Mouse (Mus musculus) T-cell, adult 2 months (primary cell): ENCODE measurements around the gene Henmt1.
A peak's percentile ranks its signal among the peaks of the same experiment; 100 is the strongest.

Experiments used
- DNase-seq: peaks from one replicate; pipeline ENCODE4 v3.0.0; 2022; ENCODE audit warnings: low spot score

Gene Henmt1

DNA sequence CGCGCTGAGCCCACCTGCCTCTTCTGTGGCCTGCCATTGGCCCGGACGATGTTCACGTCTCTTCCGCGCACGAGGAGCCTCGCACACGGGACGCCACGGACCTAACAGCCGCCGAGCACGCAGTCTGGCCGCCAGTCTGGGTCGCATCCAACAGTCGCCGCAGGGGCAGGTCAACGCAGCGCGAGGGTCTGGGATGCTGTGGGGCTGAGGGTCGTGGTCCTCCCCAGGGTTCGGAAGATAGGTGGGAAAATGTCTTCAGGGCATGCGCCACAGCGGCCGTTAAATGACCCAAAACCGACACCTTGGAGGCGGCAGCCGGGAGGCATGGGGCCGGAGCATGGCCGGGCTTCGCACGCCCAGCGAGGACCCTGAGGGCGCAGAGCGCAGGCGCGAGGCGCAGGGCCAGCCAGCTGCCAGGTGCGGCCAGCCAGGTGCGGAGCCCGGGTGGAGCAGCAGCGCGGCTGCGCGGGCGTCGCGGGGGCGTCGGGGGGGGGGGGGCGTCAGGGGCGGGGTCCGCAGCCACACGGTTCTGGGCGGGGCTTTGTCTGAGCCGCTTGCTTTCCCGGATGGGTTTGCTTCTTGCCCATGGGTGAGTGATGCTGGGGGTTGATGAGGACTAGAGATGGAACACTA lies 444 bp downstream of the Henmt1 start, which contains the start of gene Gm9857:
TSS of gene Gm9857 (minus strand) at position 445 of the 633 bp plus-strand sequence.
- DNase-seq, result no peak

DNA sequence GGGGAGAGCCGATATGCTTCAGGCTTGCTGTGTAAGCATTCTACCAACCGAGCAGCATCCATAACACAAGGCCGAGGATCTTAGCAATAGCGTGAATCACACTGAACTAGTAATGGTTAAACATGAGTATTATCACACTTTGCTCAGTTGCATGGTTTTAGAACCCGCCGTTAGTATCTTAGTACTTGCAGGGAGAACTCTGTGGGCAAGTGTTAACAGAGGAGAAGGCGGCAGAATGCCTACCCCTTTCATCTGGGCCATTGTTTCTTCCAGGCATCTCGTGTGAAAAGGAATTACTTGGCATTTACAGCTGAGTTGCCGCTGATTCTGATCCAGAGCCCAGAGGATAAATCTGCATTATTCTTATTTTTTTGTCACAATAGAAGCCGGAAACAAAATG lies 1.3 kb downstream of the Henmt1 start:
- DNase-seq, result no peak

GRCm38 (mm10) chr3:108957976-108958375 lies 18.3 kb downstream of the Henmt1 start:
- DNase-seq, result no peak

- DNase-seq, result no peak
These were observed 20.1 kb downstream of the Henmt1 start for GRCm38 (mm10) chr3:108959680-108960295.

DNA sequence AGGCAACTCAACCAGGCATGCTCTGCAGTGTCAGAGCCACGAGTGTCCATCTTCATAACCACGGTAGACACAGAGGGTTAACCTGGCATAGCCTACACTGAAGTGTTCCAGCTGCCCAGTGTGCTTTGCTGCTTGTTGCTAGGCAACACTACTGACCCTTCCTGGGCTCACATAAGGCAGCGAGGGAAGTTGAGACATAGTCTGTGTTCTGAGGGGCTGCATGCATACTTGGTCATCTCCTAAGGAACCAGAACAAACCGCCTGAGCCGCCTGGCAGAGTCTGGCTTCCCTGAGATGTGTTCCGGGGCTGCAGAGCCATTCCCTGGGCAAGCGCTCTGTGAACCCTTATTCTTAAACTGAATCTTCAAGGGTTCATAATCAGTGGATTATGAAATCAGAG lies 21.6 kb downstream of the Henmt1 start:
- no peak for DNase-seq

DNA sequence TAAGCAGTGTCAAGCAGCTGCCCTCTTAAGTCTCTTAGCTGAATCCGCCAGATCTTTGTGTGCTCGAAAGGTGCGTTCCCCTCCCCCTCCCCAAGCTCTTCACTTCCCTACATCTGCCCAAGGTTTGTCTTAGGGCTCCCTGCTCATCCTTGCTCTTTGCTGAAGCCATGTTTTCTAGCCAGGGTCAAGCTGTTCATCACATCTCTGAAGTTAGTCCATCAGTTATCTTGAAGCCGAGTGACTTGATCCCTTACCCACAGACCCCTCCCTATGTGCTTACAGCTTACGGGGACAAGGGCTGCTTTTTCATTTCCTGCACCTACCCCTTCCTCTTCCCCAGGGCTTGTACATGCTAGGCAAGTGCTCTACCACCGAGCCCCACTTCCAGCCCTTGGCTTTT lies 22.0 kb downstream of the Henmt1 start:
- DNase-seq, result no peak

GRCm38 (mm10) chr3:108963278-108963677 lies 23.6 kb downstream of the Henmt1 start:
- no peak for DNase-seq

DNA sequence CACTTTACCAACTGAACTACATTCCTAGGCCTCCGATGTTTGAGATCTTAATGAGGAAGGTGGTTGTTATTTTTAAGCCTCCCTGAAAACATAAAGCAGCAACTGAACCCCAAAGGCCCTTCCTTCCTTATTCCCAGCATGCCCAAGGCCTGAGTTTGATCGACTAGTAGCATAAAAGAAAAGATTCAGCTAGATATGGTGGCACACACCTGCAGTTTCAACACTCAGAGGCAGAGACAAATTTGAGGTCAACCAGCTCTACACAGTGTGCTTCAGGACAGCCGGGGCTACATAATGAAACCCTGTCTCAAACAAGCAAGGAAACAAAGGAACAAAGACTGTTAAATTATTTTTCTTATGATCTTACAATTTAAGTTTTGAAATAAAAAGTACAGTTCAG lies 24.1 kb downstream of the Henmt1 start:
- no peak for DNase-seq

DNA sequence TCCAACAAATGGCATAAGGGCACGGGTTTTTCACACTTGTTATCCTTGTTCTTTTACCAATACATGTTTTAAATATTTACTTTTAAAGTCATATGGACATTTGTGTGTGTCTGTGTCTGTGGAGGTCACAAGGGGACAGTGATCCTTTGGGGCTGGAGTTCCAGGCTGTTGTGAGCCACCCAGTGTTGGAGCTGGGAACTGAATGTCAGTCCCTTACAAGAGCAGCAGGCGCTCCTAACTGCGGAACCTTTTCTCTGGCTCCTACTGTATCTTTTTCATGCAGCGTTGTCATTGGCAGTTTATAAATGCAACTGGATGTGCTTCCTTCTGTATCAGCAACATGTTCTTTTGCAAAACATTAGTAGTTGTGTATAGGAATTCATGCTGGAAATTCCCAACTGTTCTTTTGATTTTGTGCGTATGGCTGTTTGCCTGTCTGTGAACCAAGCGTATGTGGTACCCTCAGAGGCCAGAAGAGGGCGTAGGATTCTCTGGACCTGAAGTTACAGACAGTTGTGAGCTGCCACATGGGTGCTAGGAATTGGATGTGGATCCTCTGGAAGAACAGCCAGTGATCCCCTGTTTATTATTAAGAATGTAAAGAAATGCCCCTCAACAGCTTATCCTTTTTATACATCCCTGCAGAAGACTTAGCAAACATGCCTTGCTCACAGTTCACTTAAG lies 24.8 kb downstream of the Henmt1 start:
- DNase-seq, result no peak

- DNase-seq, result no peak
These were observed 26.4 kb downstream of the Henmt1 start for GRCm38 (mm10) chr3:108966051-108966450.

DNA sequence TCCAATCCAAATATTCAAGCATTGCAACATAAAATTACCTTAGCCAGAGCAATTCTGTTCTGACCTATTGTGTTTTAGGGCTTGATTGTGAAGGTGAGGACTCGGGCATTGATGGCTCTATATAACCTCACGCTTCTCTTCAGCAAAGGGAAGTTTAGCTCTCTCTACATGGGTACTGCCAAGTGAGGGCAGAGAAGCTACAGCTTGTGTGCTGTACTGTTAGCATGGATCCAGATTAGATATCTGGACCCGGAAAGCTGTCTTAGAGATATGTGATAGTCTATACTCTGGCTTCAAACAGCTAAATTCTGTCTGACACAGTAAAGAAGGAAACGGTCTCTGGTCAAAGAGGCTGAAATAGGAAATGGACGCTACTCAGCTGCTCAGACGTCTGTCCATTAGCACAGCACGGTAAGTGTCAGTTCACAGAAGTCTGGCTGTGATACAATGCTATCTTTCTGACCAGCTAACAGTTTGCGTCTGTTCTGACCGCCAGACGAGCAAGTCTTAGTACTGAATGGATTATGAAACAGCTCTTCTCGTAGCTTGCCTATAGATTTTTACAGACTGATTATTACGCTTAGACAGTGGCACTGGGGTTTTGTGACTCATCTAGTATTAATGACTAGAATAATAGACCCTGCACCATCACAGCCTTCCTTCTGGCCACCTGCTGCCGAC lies 34.4 kb downstream of the Henmt1 start:
- DNase-seq, result no peak

DNA sequence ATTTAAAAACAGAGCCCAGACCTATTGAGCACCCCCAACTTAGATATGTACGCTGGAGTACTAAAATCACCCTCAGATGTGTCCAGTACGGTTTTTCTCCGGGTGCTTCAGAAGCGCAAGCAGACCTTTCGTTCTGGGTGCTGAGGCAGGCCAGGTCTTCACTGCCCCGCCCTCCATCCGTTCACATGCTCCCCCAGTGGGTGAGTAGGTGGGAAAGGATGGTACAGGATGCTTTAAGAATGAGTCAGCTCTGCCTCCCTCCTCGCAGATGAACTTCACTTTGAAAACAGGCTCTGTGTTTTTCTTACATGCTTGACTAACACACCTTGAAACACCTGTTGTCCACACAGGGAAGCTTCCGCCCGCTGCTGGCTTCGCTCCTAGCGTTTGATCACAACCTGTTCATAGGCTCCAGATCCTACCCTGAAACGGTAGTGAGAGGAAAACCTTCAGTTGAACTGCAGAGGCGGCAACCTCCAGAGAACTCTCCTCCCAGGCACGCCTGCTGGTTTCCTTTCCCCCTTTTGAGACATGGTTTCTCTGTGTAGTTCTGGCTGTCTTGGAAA lies 35.3 kb downstream of the Henmt1 start:
- no peak for DNase-seq

DNA sequence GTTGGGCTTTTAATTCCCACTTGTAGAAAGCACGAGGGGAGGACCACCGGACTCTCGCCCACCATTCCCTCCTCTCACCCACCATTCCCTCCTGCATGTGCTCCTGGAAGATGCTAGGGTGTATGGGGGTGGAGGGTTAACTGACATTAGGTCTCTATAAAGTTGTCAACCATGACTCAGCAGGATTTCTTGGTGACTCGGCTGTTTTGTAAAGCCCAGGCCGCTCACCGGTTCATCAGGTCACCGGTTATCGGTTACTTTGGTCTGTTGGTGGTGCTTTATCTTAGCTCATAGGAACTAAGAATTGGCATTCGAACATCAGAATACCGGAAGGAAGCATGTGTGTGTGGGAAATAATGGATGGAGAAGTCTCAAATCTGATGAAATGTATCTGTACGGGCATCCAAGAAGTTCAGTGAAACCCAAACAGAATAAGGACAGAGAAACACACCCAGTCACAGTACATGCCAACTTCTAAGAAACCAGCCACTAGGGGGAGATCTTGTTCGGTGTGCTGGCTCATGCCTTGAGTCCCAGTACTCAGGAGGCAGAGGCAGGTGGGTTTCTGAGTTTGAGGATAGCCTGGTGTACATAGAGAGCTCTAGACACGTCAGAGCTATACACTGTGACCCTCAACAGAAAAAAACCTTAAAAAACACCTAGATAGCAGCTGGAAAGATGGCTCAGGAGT lies 37.8 kb downstream of the Henmt1 start:
- DNase-seq, result peak; percentile 11

DNA sequence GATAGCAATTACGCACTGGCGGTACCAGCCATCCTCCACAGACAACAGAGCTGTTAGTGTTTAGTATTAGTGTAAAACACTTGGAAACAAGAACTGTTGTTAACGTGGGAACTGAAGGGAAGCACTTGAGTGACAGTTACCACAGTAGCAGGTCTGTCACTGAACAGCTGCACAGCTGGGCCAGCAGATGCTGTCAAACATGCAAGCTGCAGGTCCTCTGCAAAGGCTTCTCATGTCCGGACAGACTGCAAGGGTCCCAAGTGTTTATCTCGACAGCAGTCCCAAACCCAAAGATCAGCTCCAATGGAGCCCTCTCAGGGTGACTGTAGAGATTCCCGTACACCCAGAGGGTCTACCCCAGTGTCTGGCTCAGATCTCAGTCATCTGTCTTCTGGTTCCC lies 42.3 kb downstream of the Henmt1 start:
- DNase-seq, result no peak

DNA sequence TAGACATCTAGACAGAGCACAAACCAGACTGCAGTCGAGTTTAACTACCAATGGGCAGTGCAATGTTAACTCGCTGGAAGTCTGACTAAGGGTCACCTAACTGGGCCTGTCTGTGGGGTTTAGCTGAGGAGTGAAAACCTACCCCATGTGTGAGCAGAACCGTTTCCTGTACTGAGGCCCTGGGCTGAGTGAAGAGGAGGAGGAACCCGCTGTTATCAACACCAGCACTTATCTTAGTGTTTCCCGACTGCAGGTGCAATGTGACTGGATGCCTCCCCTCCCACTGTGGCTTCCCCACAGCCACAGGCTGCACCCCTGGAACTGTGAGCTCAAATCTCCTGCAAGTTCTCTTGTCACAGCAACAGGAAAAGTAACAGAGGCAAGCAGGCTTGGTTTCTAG lies 44.3 kb downstream of the Henmt1 start:
- DNase-seq, result no peak

- no peak for DNase-seq
These were observed 46.9 kb downstream of the Henmt1 start for GRCm38 (mm10) chr3:108986534-108986933.

DNA sequence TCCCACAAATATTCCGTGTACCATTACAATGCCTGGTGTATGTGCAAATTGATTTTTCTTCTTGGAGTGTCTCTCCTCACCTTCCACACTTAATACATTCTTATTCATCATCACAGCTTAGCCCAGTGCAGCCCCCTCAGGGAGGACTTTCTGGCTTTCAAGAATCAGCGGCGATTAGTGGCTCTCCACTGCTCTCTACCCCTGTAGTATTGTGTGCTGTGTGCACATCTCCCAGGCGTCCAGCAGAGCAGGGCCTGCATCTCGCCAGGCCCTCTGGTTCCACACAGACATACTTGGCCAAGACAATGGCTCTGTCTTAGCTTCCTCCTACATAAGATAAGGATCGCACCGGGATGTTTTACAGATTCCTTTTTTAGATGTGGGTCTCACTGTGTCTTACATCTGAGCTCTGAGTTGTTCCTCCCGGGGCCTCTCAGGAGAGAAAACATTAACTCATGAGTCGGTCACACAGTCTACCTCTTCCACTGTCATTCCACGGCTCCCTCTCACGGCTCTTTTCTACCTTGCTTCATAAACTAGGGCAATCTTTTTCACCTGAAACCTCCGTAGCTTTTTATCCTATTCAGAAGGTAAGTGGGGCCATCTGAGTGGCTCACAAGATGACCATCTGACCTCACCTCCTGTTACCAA lies 47.5 kb downstream of the Henmt1 start:
- no peak for DNase-seq

- no peak for DNase-seq
These were observed 50.4 kb downstream of the Henmt1 start for GRCm38 (mm10) chr3:108989971-108990548.

DNA sequence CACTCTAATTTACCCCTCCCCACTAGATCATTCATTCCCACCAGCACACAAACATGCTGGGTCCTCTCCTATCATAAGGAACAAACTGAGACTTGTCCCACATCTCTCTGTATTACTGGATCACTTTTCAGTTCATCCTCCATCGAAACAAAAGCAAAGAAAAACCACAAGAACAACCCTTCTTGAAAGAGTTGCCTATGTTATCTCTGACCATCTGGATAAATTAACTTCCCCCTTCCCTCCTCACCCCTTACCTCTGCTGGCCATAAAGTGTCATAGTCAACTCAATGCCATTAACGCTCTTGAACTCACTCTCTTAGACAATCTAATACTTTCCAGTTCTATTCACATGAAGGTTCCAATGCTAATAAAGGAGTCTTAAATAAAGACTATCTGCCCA lies 54.8 kb downstream of the Henmt1 start:
- no peak for DNase-seq

DNA sequence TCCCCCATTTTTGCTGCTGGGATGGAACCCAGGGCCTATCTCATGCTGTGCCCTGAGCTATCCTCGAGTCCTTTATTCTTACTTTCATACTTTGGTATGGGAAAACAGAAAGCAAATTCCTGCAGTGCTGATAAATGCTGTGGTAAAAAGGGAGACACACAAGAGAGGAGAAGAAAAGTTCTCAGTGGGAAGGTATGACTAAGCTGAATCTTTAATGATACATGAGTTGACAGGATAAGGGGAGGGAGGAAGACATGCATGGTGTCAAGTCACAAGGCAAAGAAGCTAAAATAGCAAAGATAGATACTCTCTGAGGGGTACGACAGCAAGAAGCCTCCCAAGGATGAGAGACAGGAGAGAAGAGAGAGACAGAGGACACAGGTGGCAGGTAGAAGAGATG lies 55.7 kb downstream of the Henmt1 start:
- no peak for DNase-seq

DNA sequence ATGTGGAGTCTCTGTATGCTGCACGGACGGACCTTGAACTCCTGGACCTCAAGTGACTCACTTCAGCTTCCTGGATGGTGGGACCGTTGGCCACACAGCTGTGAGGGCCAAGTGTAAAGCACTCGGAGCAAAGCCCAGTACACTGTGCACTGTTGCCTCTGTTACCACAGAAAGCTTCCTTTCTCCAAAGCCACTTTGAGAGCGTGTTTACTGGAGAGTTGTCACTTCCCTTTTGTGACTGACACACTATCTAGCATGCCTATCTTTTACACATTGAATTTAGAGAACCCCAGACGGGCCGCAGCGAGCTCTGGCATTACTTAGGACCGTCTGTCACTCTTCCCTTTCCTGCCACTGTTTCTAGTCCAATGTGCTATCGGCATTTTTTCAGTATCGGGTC lies 57.6 kb downstream of the Henmt1 start:
- DNase-seq, result no peak
